Mouse (Mus musculus): ENCODE results near the gene Dcaf11.

- TF ChIP-seq POLR2A (IDR thresholded peaks at IDR 0.05; ENCODE audit: low read depth, low read length) (no peak), CTCF (conservative IDR thresholded peaks at IDR 0.05; ENCODE audit: insufficient read depth, insufficient read length, low read depth, low read length) (no peak)
Observed at GRCm38 (mm10) chr14:55526674-55527073, 33.1 kb upstream of the Dcaf11 start.

Data from kidney, adult 2 months (tissue).